Mouse (Mus musculus): ENCODE measurements around the gene Pole4.

DNA sequence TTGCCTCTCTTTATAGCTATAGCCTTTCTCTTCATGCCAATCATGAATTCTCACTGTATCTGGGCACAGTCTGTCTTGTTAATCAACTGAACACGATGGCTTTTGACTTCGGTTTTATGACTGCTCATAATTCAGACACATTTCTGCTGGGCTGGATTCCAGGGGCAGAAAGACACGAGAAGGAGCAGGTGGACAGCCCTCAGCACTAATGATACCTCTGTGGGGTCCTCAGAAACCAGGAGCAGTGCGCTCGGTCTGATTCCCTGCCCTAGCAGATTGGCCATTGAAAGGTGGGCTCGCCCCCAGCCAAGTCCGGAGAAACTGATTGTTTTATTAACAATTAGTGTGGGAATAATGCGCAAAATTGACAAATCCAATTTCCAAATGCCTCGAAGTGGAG, 101.9 kb downstream of the Pole4 start:
- TF ChIP-seq GATA1 (IDR thresholded peaks at IDR 0.05; ENCODE audit: borderline replicate concordance, low read length) (no peak), FLI1 (IDR thresholded peaks at IDR 0.05; ENCODE audit: low read length) (no peak)
